12 mouse cellular contexts compared by ENCODE assay signal in the genomic region with DNA sequence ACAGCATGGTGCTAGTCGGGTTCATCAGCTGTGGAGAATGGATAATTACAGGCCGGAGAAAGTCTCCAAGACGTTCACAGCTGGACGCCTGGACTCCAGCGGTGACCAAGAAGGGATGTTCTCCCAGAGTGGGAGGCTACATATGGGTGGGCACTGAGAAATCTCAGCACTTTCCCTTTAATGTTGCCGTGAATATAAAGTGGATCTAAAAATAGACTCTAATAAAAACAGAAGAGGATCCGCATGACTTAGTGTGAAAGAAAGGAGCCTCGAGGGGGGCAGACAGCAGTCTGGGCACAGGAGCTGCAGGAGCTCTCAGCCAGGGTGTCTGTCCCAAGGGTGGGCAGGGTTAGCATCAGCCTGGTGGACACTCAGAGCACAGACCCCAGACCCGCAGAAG. TPM values are rescaled to one million over a fixed set of nuclear protein-coding genes. Genes with fewer than 3 reads are reported as not detected.
A peak's percentile ranks its signal among the peaks of the same experiment; 100 is the strongest.
DNase-seq lines count a peak whose midpoint lies in the region; ATAC-seq lines count a peak whose summit lies in the region.
"Had no signal": no experiment of that assay in that cellular context is flagged by ENCODE, and none has a peak within 500 bp of the region (broad histone marks: within the 10 kb centered on the region; RNA-seq: fewer than 3 reads in every experiment).

No protein-coding gene starts in this region.

- H3K4me3 ChIP-seq in kidney, embryonic 16.5 days (ENCODE audit: low read length) = no peak overlapping the region
- no peak overlapping the region for H3K4me3 ChIP-seq in hindbrain, embryonic 14.5 days (replicated peaks; ENCODE audit: low read length)
- H3K4me3 ChIP-seq in neural tube, embryonic 14.5 days (ENCODE audit: low read depth, low read length) = no peak overlapping the region
- no peak overlapping the region for H3K4me3 ChIP-seq in liver, embryonic 12.5 days
- H3K4me3 ChIP-seq: erythroblast, embryonic 14.5 days; megakaryocyte, embryonic 14.5 days had no signal

- H3K36me3 ChIP-seq in kidney, embryonic 16.5 days (ENCODE audit: insufficient read depth, low read length) = no peaks in the 10 kb centered on the region
- H3K36me3 ChIP-seq in hindbrain, embryonic 14.5 days (replicated peaks; ENCODE audit: control insufficient read depth, insufficient read depth) = no peaks in the 10 kb centered on the region
- no peaks in the 10 kb centered on the region for H3K36me3 ChIP-seq in neural tube, embryonic 14.5 days (ENCODE audit: control insufficient read depth, insufficient read depth, low read length)
- no peaks in the 10 kb centered on the region for H3K36me3 ChIP-seq in liver, embryonic 12.5 days

- 18% methylated on average over 9 of the region's 9 CpGs for WGBS in kidney, embryonic 16.5 days
- 31% methylated on average over 9 of the region's 9 CpGs for WGBS in hindbrain, embryonic 14.5 days
- WGBS in neural tube, embryonic 14.5 days = 26% methylated on average over 9 of the region's 9 CpGs
- WGBS in liver, embryonic 12.5 days (ENCODE audit: insufficient replicate concordance) = 73% methylated on average over 9 of the region's 9 CpGs

- intact Hi-C loops in heart, postnatal 36 days (cut with DNase I) = no loop called here

- DNase-seq in heart, adult 11 months = peak; percentile 82
- DNase-seq in heart, postnatal 36 days = no peak
- no peak for DNase-seq in kidney, adult 8-10 months
- DNase-seq in hindbrain, embryonic 14.5 days (ENCODE audit: low spot score) = no peak
- DNase-seq in thymus, postnatal 0 days (ENCODE audit: low spot score) = no peak
- DNase-seq: cerebellum, adult 11-12 months; lung, adult 18-20 months had no signal

- H3K9me3 ChIP-seq in kidney, embryonic 16.5 days (ENCODE audit: low read length) = no peaks in the 10 kb centered on the region
- H3K9me3 ChIP-seq in hindbrain, embryonic 14.5 days (ENCODE audit: control insufficient read depth, low read length) = no peaks in the 10 kb centered on the region
- H3K9me3 ChIP-seq in neural tube, embryonic 14.5 days (ENCODE audit: control insufficient read depth, low read length) = no peaks in the 10 kb centered on the region
- H3K9me3 ChIP-seq in liver, embryonic 12.5 days (replicated peaks) = no peaks in the 10 kb centered on the region
- H3K9me3 ChIP-seq: megakaryocyte, embryonic 14.5 days had no signal

- H3K27ac ChIP-seq in kidney, embryonic 16.5 days (ENCODE audit: low read length) = no peak overlapping the region
- H3K27ac ChIP-seq in hindbrain, embryonic 14.5 days = 0 out of 2 replicates have a peak overlapping the region, but pooled peaks have one; percentile 53
- peak overlapping the region; percentile 60; the same call in 1 of the 2 replicates for H3K27ac ChIP-seq in neural tube, embryonic 14.5 days (ENCODE audit: low read depth, low read length)
- H3K27ac ChIP-seq in liver, embryonic 12.5 days = no peak overlapping the region

- no peak overlapping the region for H3K4me2 ChIP-seq in kidney, embryonic 16.5 days (replicated peaks; ENCODE audit: low read depth, low read length)
- no peak overlapping the region for H3K4me2 ChIP-seq in hindbrain, embryonic 14.5 days (replicated peaks)
- no peak overlapping the region for H3K4me2 ChIP-seq in neural tube, embryonic 14.5 days (ENCODE audit: low read depth, low read length)
- H3K4me2 ChIP-seq in liver, embryonic 12.5 days = no peak overlapping the region

- peaks cover 16% of the 10 kb centered on the region for H3K4me1 ChIP-seq in kidney, embryonic 16.5 days (ENCODE audit: insufficient read depth, low read length)
- H3K4me1 ChIP-seq in hindbrain, embryonic 14.5 days (replicated peaks; ENCODE audit: control insufficient read depth, insufficient read depth, low read length) = peaks cover 34% of the 10 kb centered on the region
- peaks cover 15% of the 10 kb centered on the region; the same call in 1 of the 2 replicates for H3K4me1 ChIP-seq in neural tube, embryonic 14.5 days (ENCODE audit: control insufficient read depth, insufficient read depth, low read length)
- peaks cover 29% of the 10 kb centered on the region for H3K4me1 ChIP-seq in liver, embryonic 12.5 days
- H3K4me1 ChIP-seq: megakaryocyte, embryonic 14.5 days had no signal

- ATAC-seq in kidney, embryonic 16.5 days (ENCODE audit: low FRiP score, low TSS enrichment) = peak; percentile 24; the same call in 1 of the 2 replicates
- ATAC-seq in hindbrain, embryonic 14.5 days (ENCODE audit: low FRiP score) = peak; percentile 36; the same call in 1 of the 2 replicates
- peak; percentile 66 for ATAC-seq in neural tube, embryonic 14.5 days (ENCODE audit: low read depth)
- ATAC-seq in liver, embryonic 12.5 days = no peak

- H3K9ac ChIP-seq in kidney, embryonic 16.5 days (replicated peaks; ENCODE audit: low read length) = no peak overlapping the region
- no peak overlapping the region for H3K9ac ChIP-seq in hindbrain, embryonic 14.5 days
- no peak overlapping the region for H3K9ac ChIP-seq in neural tube, embryonic 14.5 days (replicated peaks; ENCODE audit: low read depth, low read length)
- H3K9ac ChIP-seq in liver, embryonic 12.5 days = no peak overlapping the region

- H3K27me3 ChIP-seq in kidney, embryonic 16.5 days (ENCODE audit: insufficient read depth, low read length) = no peaks in the 10 kb centered on the region
- no peaks in the 10 kb centered on the region for H3K27me3 ChIP-seq in hindbrain, embryonic 14.5 days (ENCODE audit: control insufficient read depth, insufficient read depth, low read length)
- no peaks in the 10 kb centered on the region for H3K27me3 ChIP-seq in neural tube, embryonic 14.5 days (ENCODE audit: control insufficient read depth, insufficient read depth, low read length)
- H3K27me3 ChIP-seq in liver, embryonic 12.5 days (replicated peaks) = no peaks in the 10 kb centered on the region

RNA-seq across cellular contexts. Expression of a gene that starts 59.1 kb away (rescaled TPM):
- total RNA-seq in heart, postnatal 36 days (2021) = 100 to 1,000 TPM; 454 to 475 TPM
- polyA plus RNA-seq in kidney, embryonic 16.5 days (2015; fragmentation: Nextera tagmentation; extraction: Ambion mirVana) = 639 and 663 TPM in 2 replicates
- polyA plus RNA-seq in hindbrain, embryonic 14.5 days (2014; fragmentation: Nextera tagmentation; extraction: Ambion mirVana) = 404 and 463 TPM in 2 replicates
- 338 and 436 TPM in 2 replicates for polyA plus RNA-seq in neural tube, embryonic 14.5 days (2014; fragmentation: Nextera tagmentation; extraction: Ambion mirVana)
- polyA plus RNA-seq in liver, embryonic 12.5 days (2016; fragmentation: Nextera tagmentation; extraction: Ambion mirVana) = 158 and 161 TPM in 2 replicates
- 217 and 220 TPM in 2 replicates for polyA plus RNA-seq in thymus, postnatal 0 days (2015; fragmentation: Nextera tagmentation; extraction: Ambion mirVana)

Comparison
In these comparisons a context has a peak if more than half of its experiments do, and no peak if none do; other contexts are left out.
1. H3K27ac ChIP-seq: peak in hindbrain, embryonic 14.5 days (single experiment) and neural tube, embryonic 14.5 days (single experiment); none in kidney, embryonic 16.5 days (single experiment) and liver, embryonic 12.5 days (single experiment).